Mouse (Mus musculus) layer of hippocampus, postnatal 14 days (tissue): ENCODE measurements at regions not wholly inside any gene's neighbourhood (a gene's known extent, or its start where the extent isn't known, plus 50 kb on each side); places are given as distances from the start of the nearest gene placed in this dataset.
"Not testable (repeated sequence)": the region's sequence is repeated elsewhere in the genome, so short reads cannot be mapped to it uniquely, and the experiment has no call there.

Experiments used
- DNase-seq, 2 experiments: peaks; one replicate each; pipeline ENCODE4 v3.0.0; 2021 to 2022; ENCODE audit warnings: low spot score in 2 of 2, mixed read lengths in 1 of 2

DNA sequence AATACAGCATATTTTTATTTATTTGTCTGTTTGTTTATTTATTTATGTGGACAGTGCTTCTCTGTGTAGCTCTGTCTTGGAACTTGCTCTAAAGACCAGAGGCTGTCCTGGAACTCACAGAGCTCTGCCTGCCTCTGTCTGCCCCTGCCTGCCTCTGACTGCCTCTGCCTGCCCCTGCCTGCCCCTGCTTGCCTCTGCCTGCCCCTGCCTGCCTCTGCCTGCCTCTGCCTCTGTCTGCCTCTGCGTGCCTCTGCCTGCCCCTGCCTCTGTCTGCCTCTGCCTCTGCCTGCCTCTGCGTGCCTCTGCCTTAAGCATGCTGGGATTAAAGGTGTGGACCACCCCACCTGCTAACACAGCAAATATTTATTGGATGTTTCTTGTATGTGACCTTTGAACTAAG is 96.2 kb upstream of the Mdm1 start:
- no peak for DNase-seq

DNA sequence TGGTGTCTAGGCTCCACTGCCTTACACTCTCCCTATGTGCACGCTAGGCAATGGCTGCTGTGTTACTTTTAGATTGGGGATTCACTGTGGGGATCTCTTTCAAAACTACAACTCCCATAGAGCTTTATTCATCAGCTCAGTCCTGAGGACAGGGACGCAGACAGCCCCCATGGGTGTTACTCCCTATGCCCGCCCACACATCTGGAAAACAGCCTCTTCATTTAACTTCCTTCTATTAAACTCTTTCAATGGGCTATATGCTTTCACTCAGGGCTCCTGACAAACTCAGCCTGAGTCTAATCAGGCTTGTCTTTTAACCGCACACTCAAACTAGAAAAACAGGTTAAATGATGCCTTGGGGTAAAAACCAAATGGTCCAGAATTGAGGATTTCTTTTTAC is 95.3 kb upstream of the Mdm1 start:
- no peak for DNase-seq

DNA sequence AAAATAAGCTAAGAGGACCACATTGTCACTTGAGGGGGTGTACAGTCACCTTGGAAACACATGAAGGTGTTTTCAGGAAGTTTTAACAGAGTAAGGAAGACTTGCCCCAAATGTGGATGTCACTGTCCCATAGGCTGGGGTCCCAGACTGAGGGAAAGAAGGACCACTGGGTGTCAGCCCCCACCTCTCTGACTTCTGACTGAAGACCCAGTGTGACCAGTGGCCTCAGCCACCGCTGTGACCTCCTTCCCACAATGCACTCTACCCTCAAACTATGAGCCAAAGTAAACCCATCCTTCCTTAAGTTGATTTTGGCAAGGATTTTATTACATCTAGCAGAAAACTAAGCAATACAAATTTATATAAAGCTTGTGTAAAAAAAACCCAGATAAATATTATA is 94.8 kb upstream of the Mdm1 start:
- no peak for DNase-seq

DNA sequence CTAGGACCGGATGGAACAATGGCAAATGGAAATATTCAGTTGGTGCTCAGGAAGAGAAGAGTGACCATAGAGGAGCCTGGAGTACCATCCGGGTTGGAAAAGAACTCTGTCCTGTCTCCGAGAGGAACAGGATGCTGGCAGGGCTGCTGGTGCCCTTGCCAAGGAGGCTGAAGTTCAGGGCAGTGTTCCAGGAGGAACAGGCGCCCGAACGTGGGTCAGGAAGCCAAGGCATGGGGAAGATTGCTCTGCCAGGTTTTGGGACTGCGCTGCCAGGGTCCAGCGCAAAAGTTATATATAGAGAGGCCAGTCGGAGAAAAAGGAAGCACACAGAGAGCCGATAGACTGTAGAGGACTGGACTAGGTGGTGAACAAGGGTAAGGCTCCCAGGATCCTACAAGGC is 92.3 kb upstream of the Mdm1 start:
- DNase-seq, result peak in 1 of 2 experiments; percentile 46

DNA sequence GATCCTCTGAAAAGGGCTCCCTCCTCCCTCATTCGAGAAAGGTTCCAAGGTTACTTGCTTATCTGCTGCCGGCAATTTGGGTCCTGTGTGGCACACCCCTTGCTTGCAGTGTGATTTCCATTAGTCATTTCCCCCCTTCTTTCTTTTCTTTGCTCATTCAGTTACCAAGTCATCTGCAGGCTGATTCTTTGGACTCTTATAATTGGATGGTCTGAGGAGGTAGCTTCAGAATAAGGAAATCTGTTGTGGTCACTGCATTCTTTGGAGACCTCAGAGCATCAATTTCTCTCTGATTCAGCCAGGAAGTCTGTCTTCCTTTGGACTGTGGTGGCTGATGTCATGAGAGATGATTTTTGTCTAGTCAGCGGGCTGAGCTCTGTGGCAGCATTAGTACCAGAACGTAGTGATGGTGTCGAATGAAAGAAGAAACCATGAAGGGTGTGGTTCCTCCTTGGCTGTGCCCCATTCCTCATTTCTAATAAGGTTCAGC is 91.4 kb upstream of the Mdm1 start:
- DNase-seq, result no peak

DNA sequence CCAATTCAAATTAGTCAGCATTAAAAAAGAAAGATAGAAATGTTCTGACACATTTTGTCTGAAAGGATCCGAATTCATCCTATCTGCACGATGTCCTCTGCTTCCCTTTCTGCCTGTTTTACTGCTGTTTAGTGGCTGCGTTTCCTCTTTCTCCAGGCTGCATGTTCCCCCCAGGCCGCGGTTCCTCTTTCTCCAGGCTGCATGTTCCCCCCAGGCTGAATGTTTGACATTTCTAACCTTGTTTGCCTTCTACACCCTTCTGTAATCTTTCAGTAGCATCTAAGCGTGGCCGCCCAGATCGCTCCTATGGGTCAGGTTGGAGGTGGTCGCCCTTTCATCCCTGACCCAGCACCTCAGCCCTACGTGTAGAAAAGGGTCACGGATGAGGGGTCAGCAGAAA is 89.6 kb upstream of the Mdm1 start:
- DNase-seq, result no peak

DNA sequence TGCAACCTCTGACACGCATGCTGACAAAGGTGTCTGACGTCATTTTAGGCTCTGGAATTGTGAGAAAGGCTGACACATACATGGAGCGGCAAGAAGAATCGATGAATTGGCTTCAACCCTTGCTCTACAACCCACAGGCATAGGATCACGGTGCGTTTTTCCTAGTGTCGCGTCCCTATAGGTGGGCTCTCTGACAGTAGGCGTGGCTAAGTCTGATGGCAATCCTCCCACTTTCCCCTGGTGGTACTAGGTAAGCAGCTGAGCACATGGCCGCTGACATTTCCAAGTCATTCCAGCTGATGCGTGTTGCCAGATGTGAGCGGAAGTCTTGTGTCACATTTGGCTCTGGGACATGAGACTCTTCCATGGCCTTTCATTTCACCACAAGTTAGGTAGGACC is 89.1 kb upstream of the Mdm1 start:
- DNase-seq, result no peak

DNA sequence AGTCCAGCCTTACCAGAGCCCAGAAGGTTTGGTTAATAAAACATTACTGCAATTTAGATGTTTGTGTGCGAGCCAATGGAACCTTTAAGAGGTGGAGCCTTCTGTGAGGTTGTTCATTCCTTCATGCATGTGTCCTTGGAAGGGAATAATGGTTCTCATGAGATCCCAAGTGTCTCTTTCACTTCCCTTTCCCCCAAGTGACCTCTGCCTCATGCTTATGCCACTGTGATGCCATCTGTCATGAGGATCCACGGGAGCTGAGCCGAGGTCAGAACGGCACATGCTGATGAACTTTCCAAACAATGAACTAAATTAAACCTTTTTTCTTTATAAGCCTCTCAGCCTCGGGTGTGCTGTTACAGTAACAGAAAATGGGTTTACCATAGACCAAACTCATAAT is 88.6 kb upstream of the Mdm1 start:
- DNase-seq, result no peak

DNA sequence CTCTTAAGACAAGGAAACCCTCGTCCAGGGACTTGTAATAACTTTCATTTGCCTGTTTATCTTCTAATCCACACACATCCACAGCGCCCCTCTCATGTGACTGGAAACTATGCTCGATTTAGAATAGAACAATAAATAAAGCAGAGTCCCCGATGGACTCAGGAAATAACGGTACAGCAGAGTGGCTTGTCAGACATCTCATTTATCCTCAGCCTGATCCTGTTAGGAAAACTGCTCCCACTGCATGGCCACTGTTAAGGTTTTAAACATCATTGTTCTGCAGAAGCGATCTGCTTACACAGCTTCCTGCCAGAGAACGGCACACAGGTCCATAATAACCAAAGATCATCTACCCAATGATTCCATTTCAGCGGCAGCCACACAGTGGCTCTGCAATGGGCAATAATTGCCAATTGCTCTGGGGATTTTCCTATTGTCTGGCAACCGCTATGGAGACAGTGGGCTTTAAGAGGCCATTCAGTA is 84.8 kb upstream of the Mdm1 start:
- DNase-seq, result no peak

DNA sequence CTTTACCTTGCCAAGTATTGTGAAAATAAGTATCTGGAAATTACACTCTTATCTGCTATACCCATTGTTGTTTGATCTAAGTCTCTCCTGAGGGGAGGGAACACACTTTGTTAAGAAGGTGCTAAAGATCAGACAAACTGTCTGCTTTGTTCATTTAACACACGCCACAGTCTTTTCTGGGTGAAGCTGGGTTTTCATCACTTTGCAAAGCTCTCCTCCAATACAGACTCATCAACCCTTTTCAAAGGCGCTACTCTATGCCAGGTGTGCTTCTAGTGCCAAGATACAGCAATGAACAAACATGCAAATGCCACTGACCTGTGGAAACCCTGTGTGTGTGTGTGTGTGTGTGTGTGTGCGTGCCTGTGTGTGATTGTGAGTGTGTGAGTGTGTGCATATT is 84.1 kb upstream of the Mdm1 start:
- no peak for DNase-seq

DNA sequence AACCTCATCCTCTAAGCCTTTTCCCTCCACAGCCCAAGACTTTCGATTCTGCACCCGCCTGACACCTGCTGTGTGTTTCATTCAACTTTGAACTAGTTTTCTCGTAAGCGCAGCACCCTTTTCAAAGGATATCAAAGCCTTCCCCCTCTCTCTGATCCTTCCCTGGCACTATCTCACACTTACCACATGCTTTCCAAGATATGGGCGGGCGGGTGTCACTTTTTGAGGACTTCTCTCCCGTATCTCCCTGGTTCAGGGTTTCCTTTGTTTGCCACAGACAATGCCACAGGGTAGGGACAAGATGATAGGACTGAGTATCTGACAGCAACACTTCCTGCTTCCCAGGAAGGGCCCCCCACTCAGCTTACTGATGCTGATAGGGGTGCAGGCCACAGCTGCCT is 76.8 kb upstream of the Mdm1 start:
- DNase-seq, result no peak

DNA sequence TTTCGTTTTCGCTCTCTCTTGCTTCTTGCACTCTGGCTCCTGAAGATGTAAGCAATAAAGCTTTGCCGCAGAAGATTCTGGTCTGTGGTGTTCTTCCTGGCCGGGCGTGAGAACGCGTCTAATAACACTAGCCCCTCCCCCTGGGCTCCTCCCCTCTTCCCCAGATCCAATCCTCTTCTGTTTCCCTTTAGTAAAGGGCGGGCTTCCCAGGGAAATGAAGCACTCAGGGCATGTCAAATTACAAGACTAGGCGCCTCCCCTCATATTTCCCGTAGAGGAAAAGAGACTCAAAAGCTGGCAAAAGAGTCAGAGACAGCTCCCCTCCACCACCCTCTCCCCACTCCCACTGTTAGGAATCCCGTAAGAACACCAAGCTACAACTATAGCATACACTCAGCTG is 65.3 kb upstream of the Mdm1 start:
- DNase-seq, result not testable (repeated sequence)

DNA sequence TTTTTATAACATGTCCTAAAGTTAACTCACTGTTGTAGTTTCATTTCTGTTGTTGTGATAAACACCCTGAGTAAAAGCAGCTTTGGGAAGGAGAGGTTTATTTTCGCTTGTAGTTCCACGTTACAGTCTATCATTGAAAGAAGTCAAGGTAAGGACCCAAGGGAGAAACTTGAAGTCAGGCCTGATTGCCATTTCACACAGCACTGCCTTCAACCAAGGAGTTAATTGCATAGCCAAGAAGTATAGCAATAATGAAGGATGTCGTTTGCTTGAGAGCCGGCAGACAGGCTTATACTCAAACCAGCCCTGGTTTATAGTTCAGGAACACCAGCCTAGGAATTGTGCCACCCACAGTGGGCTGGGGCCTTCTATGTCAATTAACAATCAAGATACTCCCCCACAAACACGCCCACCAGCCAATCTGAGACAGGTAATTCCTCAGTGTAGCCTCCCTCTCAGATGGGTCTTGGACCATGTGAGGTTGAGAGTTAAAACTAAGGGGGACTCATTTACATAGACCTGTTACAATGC is 59.9 kb upstream of the Mdm1 start:
- DNase-seq, result no peak

DNA sequence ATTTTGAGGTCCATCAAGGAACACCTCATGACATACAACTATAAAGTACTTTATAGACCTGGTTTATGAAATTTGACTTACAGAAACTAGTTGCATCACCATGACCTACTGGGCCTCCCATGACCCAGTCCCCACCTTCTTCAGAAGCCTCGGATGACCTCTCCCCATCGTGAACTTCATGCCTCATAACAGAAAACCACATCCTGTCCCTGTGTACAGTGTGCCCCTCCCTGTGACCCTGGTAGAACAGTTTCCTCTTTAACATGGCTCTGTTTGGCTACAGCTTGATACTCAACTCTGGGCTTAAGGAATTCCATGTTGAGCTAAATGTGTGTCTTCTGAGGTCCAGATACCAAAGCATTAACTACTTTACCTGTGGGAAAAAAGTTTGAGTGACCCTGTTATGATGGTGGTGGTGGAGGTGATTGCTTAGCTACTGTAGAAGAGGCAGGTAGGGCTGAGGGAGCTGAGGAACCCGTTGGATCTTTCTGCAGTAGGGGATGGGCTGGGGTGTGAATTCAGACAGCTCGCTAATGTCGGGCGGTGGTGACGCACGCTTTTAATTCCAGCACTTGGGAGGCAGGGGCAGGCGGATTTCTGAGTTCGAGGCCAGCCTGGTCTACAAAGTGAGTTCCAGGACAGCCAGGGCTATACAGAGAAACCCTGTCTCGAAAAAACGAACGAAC is 58.4 kb upstream of the Mdm1 start:
- no peak for DNase-seq

DNA sequence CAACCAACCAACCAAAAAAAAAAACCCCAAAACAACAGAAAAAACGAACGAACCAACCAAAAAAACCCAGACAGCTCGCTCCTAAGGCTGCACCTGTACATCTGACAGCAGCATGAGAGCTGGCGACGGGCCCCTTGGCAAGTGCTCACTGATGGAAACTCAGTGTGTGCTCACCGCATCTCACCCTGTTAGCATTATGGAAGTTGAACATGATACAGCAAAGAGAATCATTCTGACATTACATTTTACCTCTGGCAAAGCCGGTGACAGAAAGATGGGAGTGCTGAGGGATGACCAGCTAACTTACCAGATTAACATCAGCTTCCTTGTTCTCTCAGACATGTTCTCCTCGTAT is 57.9 kb upstream of the Mdm1 start:
- DNase-seq, result no peak

DNA sequence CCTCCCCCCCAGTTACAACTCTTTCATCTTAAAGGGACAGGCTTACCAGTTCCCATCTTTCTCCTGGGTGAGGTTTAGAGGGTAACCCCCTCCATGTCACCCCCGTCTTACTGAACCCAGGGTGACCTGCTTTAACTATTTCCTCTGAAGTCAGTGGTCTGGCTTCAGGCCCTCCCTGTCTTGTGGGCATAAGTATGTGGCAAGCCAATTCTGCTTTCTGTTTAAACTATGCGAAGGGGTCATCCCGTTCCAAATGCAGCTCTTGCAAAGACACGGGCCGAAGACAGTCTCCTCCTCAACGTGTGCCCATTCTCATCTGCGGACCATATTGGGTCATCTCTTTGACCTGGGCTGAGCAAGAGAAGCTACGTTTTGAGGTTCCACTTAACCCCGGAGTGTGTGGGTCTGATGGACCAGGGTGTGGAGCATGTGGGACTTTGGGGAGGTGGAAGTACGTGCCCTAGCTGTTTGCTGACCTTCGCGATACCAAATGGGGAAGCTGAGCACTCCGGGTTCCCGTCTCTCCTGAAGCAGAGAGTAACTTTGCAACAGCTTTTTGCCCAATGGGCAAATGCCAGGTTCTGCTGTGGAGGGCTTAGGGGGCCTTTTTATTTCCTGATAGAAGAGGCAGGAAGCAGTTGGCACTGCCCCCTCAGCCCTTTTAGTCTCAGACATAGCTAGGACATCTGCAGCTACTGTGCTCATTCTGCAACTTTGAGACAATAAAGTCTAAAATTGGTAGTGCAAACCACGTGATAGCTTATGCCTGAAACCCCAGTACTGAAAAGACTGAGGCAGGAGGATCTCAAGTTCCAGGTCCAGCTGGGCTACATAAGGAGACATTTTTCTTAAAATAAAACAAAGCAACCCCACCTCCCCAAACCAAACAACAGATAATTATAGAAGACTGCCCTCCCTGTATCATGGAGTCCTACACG is 56.3 kb upstream of the Mdm1 start:
- no peak for DNase-seq

DNA sequence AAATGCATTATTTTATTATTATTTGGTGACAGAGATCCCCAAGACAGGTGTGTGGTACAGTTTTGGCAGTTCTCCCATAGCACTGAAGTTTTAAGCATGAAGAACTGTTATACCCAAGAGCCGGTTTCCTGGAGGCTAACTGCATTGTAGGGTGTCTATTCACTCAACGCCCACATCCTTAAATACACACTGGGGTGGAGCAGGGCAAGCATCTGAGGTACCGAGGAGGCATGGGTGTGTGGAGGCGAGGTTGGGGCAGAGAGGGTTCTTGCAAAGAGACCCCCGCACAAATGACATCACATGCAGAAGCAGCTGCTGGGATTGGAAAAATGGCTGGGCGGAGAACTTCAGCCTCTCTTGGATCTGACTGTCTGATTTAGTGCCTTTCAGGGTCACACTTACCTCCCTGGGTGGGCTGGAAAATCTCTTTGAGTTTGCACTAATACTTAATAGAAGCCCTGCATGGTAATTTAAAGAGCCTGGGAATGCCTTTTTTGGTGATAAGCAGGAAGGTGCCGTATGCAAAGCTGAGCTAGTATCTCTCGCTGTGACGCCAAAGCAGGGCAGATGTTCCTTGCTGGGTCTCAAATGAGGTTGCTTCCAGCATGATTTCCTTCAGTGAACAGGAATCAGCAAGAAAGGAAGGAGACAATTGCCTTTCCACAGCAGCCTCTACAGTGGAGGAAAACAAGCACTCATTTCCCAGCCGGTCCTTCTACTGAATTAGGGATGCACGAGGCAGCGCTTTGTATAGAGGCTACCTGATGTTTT is 53.9 kb upstream of the Mdm1 start:
- no peak for DNase-seq

DNA sequence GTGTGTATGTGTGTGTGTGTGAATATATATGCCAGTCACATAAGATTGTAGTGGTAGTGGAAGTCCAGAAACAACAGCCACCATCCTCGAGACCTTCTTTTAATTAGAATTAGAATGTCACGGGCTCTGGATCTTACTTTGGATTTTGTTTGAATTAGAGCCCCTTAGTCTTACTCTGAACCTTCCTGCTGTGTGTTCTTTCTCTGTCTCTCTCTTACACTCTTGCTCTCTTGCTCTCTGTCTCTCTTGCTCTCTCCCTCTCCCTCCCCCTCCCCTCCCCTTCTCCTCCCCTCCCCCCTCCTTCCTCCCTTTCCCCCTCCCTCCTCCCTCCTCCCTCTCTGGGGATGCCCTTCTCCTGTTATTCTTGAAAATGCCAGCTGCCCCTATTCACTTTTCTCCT is 53.1 kb upstream of the Mdm1 start:
- DNase-seq, result no peak

DNA sequence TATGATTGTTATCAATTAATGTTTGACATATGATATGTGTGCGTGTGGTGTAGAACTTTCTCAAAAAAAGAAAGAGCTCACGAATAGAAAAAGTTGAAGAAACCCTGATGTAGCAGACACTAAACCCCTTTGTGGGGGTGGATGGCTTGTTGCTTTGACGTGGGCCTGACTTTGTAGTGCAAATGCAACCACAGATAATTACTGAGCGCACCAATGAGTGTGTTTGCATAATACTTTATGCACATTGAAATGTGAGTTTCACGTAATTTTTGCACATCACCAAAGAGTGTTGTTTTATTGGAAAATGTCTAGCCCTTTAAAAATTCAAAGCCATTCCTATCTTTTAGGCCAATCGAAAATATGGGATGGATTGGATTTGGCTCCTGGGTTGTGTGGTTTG is 51.7 kb upstream of the Mdm1 start:
- DNase-seq, result no peak

DNA sequence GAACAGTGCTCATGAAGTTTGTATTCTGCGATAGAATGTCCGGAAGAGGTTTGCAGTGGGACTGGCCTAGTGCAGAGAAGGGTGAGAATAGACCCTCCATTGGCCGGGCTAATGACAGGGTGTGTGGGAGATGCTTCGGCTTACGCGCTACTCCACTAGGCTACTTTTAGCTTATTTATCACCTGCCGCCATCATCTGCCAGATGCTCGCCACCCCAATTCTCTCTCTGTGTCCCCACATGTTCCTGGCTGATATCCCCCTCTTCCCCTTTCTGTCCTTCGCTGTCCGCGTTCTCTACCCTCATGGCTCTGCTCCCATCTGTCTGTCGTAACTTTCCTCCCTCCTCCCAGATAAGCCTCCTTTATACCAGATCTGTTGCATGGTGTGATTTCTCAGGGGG is 50.1 kb upstream of the Mdm1 start:
- no peak for DNase-seq
